Mouse (Mus musculus) spleen, adult 2 months (tissue): ENCODE results near the gene Vdr. TPM values are rescaled to one million over a fixed set of nuclear protein-coding genes. Genes with fewer than 3 reads are reported as not detected.

Experiments
- DNase-seq, 2 experiments: peaks; one replicate each; pipeline versions ENCODE4 v3.0.0 to v3.0.0-alpha.2; 2012 to 2021; ENCODE audit warnings: low spot score in 2 of 2, low read depth in 1 of 2
- H3K27ac ChIP-seq: fragments of 200-500 bp; 2 replicates; pipeline ENCODE4 v1.5.1; 2012; ENCODE audit warnings: low read length, inconsistent platforms; ENCODE audit not compliant: insufficient read depth
- H3K27me3 ChIP-seq: fragments of 200-500 bp; 2 replicates; pipeline ENCODE4 v1.6.1; 2012; ENCODE audit warnings: mild to moderate bottlenecking, moderate library complexity, low read length, inconsistent platforms; ENCODE audit not compliant: control insufficient read depth, insufficient read depth
- H3K36me3 ChIP-seq: fragments of 200-500 bp; 2 replicates; pipeline ENCODE4 v1.6.1; 2012; ENCODE audit warnings: mild to moderate bottlenecking, low read length, inconsistent platforms; ENCODE audit not compliant: control insufficient read depth, insufficient read depth
- H3K4me1 ChIP-seq: fragments of 200-500 bp; 2 replicates; pipeline ENCODE4 v1.6.1; 2011; ENCODE audit warnings: inconsistent platforms; ENCODE audit not compliant: control insufficient read depth, insufficient read depth, insufficient read length
- H3K4me3 ChIP-seq: fragments of 200-500 bp; 2 replicates; pipeline ENCODE4 v1.5.1; 2011; ENCODE audit warnings: mild to moderate bottlenecking, inconsistent platforms; ENCODE audit not compliant: insufficient read depth, insufficient read length; ENCODE audit errors: extremely low read depth
- CTCF ChIP-seq: fragments of 200-500 bp; IDR thresholded peaks from 2 replicates; pipeline ENCODE4 v1.5.1; 2011; ENCODE audit warnings: mild to moderate bottlenecking, inconsistent platforms; ENCODE audit not compliant: insufficient read depth, insufficient read length, insufficient replicate concordance; ENCODE audit errors: extremely low read depth
- POLR2A ChIP-seq: fragments of 200-500 bp; IDR thresholded peaks from 2 replicates; pipeline ENCODE4 v1.6.1; 2011; ENCODE audit warnings: low read depth, low read length, inconsistent platforms
- WGBS: fragments of 180-500 bp; shearing (Covaris S2); methylation state at CpG from one replicate; pipeline ENCODE4 v1.1.7; 2018; 5-methylcytosine and 5-hydroxymethylcytosine counted together
- polyA plus RNA-seq: library from polyadenylated mRNA; depleted of rRNA; stranded (reverse); fragments of >200 nt; gene quantifications from 2 replicates; pipeline ENCODE4 v1.2.3, GENCODE M21; 2012

Gene Vdr
- polyA plus RNA-seq, 1 experiment, result 0.70 TPM

- Histone ChIP-seq H3K27ac (peak overlapping the region; percentile 55), H3K36me3 (no peaks in the 10 kb centered on the region), H3K4me3 (peak overlapping the region; percentile 48), H3K4me1 (no peaks in the 10 kb centered on the region; the same call in 1 of the 2 replicates), H3K27me3 (no peaks in the 10 kb centered on the region)
- WGBS, result under 1% methylated on average over 19 of the region's 19 CpGs
- DNase-seq, result peak; percentile 82 to 85
- TF ChIP-seq CTCF (peak; percentile 70; the same call in 1 of the 2 replicates), POLR2A (no peak)
These were observed 61.1 kb downstream of the Vdr start for GRCm38 (mm10) chr15:97849116-97849911.

GRCm38 (mm10) chr15:97847866-97848265 is 62.6 kb downstream of the Vdr start:
- Histone ChIP-seq H3K27ac (no peak overlapping the region), H3K36me3 (no peaks in the 10 kb centered on the region), H3K4me3 (no peak overlapping the region), H3K27me3 (no peaks in the 10 kb centered on the region), H3K4me1 (peaks cover 2% of the 10 kb centered on the region; the same call in 1 of the 2 replicates)
- TF ChIP-seq POLR2A (no peak), CTCF (no peak)
- DNase-seq, result no peak
- WGBS, result 87% methylated on average over 2 of the region's 2 CpGs

GRCm38 (mm10) chr15:97847285-97847684 is 63.1 kb downstream of the Vdr start:
- Histone ChIP-seq H3K4me1 (peaks cover 2% of the 10 kb centered on the region; the same call in 1 of the 2 replicates), H3K4me3 (no peak overlapping the region), H3K27me3 (no peaks in the 10 kb centered on the region), H3K36me3 (no peaks in the 10 kb centered on the region), H3K27ac (no peak overlapping the region)
- no peak for DNase-seq
- 82% methylated on average over 4 of the region's 4 CpGs for WGBS
- TF ChIP-seq CTCF (no peak), POLR2A (no peak)

- H3K36me3 ChIP-seq, result no peaks in the 10 kb centered on the region
- H3K27me3 ChIP-seq, result no peaks in the 10 kb centered on the region
- H3K4me1 ChIP-seq, result peaks cover 6% of the 10 kb centered on the region; the same call in 1 of the 2 replicates
- H3K27ac ChIP-seq, result no peak overlapping the region
- no peak for DNase-seq
- TF ChIP-seq CTCF, result no peak
- TF ChIP-seq POLR2A, result no peak
- WGBS, result 80% methylated on average over 11 of the region's 11 CpGs
- H3K4me3 ChIP-seq, result no peak overlapping the region
These were observed 64.1 kb downstream of the Vdr start for GRCm38 (mm10) chr15:97846121-97846882.

GRCm38 (mm10) chr15:97844037-97845034 is 66.1 kb downstream of the Vdr start, which contains the start of gene Hdac7:
Gene Hdac7, minus strand, starts transcription at chr15:97844502.
- Histone ChIP-seq H3K36me3 (no peaks in the 10 kb centered on the region), H3K4me3 (peak within 1 kb of the TSS; percentile 24; the same call in 1 of the 2 replicates), H3K27ac (peak within 1 kb of the TSS; percentile 55), H3K4me1 (peaks cover 20% of the 10 kb centered on the region; the same call in 1 of the 2 replicates), H3K27me3 (no peaks in the 10 kb centered on the region)
- TF ChIP-seq POLR2A, result no peak
- TF ChIP-seq CTCF, result no peak
- WGBS, result 67% methylated on average over 19 of the region's 19 CpGs
- no peak for DNase-seq

- Histone ChIP-seq H3K27ac (peak overlapping the region; percentile 55; the same call in 1 of the 2 replicates), H3K4me3 (0 out of 2 replicates have a peak overlapping the region, but pooled peaks have one; percentile 15), H3K36me3 (no peaks in the 10 kb centered on the region), H3K4me1 (peaks cover 24% of the 10 kb centered on the region), H3K27me3 (no peaks in the 10 kb centered on the region)
- DNase-seq, result no peak
- TF ChIP-seq CTCF (no peak), POLR2A (no peak)
- 52% methylated on average over 7 of the region's 7 CpGs for WGBS
These were observed 67.2 kb downstream of the Vdr start for GRCm38 (mm10) chr15:97843247-97843651.
